Mouse (Mus musculus): Measurements from ENCODE around the gene Rrm2.

DNA sequence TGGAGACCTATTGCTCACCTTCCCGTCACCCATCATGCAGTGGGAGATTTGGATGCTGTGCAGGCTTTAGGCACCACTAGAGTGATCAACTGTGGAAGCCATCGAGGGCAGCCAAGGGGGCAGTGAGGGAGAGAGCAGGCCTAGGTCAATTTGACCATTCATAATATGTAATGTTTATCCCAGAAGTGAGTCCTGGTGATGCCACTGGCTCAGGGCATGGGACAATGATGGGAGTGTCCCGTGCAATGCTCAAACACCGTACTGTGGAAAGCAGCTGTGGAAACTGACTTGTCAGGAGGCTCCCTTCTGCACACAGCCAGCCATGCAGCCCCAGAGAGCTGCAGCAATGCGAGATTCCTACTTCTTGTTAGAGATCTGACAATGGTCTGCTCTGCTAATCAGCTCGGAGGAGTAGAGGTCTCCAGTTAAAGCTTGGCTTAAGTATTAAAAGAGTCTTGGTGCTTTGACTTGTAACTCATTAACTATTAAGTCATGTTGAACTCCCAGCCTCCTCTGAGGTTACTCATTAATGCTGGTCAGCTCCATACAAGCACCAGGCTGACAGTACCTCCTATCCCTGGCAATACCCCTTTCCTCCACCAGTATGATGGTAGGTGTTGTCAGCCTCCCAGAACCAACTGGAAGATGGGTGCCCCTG lies 21.9 kb upstream of the Rrm2 start:
- TF ChIP-seq CTCF (IDR thresholded peaks at IDR 0.05; ENCODE audit: insufficient read depth, low read length) (no peak), POLR2A (IDR thresholded peaks at IDR 0.05; ENCODE audit: borderline replicate concordance, extremely low read depth, low read depth, low read length) (no peak)
